Mouse (Mus musculus): Measurements from ENCODE around the gene Mrc2. TPM values are rescaled to one million over a fixed set of nuclear protein-coding genes. Genes with fewer than 3 reads are reported as not detected.

Mrc2 gene
- total and polyA plus RNA-seq, 2 experiments from 2014 or later, result 3.0 to 22.6 TPM

DNA sequence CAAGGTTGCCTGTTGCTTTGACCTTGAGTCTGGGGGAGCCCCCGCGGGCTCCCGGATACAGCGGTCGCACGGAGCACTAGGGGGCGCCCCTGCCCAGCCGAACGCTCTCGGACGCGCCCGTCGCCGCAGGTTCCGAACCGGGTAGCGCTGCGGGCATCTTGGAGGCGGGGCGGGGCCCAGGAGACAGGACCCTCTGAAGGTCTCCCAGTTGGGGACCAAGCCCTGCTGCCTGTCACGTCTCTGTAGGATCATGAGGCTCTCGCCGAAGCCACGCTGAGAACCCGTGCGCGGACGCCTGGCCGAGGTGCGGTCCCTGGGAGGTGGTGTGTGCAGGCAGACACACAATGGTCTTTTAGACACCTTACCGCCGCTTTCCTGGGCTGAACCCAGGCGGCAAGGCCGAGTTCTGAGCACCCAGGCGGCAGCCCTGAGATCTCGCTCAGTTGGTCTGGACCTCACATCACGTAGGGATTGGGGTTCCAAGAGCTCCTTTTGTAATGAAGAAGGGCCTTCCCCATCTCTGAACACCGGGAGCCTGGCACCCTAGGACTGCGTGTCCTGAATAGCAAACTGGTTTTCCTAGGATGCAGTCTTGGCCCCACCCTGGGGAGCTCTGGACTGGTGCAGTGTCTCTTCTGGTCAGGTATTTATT, 70.6 kb downstream of the Mrc2 start:
- Histone ChIP-seq H3K27me3 (ENCODE audit: control insufficient read depth, insufficient read depth, low read length) (no peaks in the 10 kb centered on the region), H3K4me1 (ENCODE audit: control insufficient read depth, insufficient read depth) (peaks cover 19% of the 10 kb centered on the region), H3K4me3 (ENCODE audit: low read depth, low read length) (peak overlapping the region; percentile 51), H3K9me3 (replicated peaks; ENCODE audit: control insufficient read depth, low read length) (no peaks in the 10 kb centered on the region), H3K9ac (replicated peaks; ENCODE audit: low read depth, low read length) (peak overlapping the region; percentile 37; the same call in 1 of the 2 replicates), H3K4me2 (ENCODE audit: low read depth, low read length) (peak overlapping the region; percentile 67), H3K36me3 (replicated peaks; ENCODE audit: control insufficient read depth, insufficient read depth, low read length) (no peaks in the 10 kb centered on the region), H3K27ac (ENCODE audit: low read depth) (peak overlapping the region; percentile 50; the same call in 1 of the 2 replicates)
- no peak for TF ChIP-seq EP300 (IDR thresholded peaks at IDR 0.05; ENCODE audit: low read depth)
- TF ChIP-seq CTCF (IDR thresholded peaks at IDR 0.05; ENCODE audit: low read depth), result peak; percentile 67
- DNase-seq (ENCODE audit: low spot score) (no peak), ATAC-seq (ENCODE audit: insufficient read depth, low read depth) (peak; percentile 79)
- WGBS, result 2% methylated on average over 40 of the region's 40 CpGs

DNA sequence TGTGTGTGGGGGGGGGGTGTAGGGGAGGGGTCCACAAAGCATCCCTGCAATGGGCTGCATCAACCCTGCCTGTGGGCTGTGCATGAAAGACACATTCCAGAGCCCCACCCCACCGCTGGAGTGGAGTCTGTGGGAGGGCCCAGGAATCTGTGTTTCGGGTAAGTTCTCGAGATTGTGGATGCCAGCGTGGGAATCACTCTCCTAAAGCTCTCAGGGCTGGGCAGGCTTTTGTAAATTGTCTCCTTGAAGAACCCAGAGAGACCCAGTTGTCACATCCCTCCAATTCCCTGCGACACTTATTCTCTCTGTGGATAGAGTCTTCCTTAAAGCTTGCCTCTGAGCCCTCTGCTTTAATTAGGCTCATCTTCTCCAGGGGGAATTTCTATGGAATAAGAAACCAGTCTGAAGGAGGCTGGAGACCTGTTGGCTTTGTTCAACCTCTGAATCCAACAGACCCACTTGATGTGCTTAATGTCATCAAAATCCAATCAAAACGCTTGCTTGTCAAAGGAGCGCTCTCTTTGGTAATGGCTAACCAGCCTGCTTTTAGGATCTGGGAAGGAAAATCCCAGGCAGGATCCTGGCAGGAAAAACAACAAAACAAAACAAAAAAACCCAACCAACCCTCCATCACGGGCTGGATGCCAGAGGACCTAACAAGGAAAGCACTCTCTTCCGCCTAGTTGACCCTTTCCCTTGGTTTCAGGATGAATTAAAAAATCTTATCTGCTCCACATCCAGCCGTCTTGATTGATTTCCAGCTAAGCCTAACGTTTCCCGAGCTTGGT, 71.3 kb downstream of the Mrc2 start:
- H3K36me3 ChIP-seq (replicated peaks; ENCODE audit: control insufficient read depth, insufficient read depth, low read length), result no peaks in the 10 kb centered on the region
- peak overlapping the region; percentile 51 for H3K4me3 ChIP-seq (ENCODE audit: low read depth, low read length)
- H3K27me3 ChIP-seq (ENCODE audit: control insufficient read depth, insufficient read depth, low read length), result no peaks in the 10 kb centered on the region
- peak overlapping the region; percentile 67 for H3K4me2 ChIP-seq (ENCODE audit: low read depth, low read length)
- H3K27ac ChIP-seq (ENCODE audit: low read depth), result peak overlapping the region; percentile 50
- TF ChIP-seq CTCF (IDR thresholded peaks at IDR 0.05; ENCODE audit: low read depth) (no peak), EP300 (IDR thresholded peaks at IDR 0.05; ENCODE audit: low read depth) (no peak)
- H3K9me3 ChIP-seq (replicated peaks; ENCODE audit: control insufficient read depth, low read length), result no peaks in the 10 kb centered on the region
- WGBS, result 41% methylated on average over 12 of the region's 12 CpGs
- DNase-seq (ENCODE audit: low spot score) (no peak), ATAC-seq (ENCODE audit: insufficient read depth, low read depth) (peak; percentile 16; the same call in 1 of the 2 replicates)
- H3K9ac ChIP-seq (replicated peaks; ENCODE audit: low read depth, low read length), result peak overlapping the region; percentile 37; the same call in 1 of the 2 replicates
- H3K4me1 ChIP-seq (ENCODE audit: control insufficient read depth, insufficient read depth), result peaks cover 19% of the 10 kb centered on the region

DNA sequence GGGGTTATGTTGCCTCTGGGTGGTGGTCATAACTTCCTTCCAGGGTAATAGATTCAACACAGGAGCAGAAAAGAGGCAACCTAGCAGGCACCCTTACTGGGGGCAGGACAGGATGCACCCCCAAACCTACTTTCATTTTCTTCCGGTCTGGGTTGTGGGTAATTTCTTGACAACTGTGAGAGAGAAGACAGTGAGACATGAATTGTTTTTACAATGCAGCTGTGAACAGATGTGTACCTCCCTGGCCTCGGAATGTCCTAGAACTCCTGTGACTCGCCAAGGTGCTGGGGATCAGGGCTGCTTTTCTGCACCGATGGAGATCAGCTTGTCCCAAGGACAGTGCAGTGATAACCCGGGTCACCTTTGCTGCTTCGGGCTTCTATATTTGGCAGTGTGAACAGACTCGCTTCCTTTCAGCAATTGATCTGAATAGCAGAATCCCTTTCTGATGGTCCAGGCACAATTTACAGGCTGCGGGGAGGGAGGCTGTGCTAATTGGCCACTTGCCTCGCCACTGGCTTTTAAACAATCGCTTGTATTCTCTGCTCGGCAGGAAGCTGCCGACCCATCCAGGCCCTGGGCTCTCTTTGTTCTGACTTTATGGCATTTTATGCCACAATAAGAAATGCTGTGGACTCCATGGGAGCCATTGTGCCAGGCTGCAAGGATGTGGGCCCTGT, 72.1 kb downstream of the Mrc2 start:
- WGBS, result 12% methylated on average over 12 of the region's 12 CpGs
- Histone ChIP-seq H3K4me3 (ENCODE audit: low read depth, low read length) (peak overlapping the region; percentile 13), H3K4me1 (ENCODE audit: control insufficient read depth, insufficient read depth) (peaks cover 19% of the 10 kb centered on the region), H3K4me2 (ENCODE audit: low read depth, low read length) (peak overlapping the region; percentile 67), H3K36me3 (replicated peaks; ENCODE audit: control insufficient read depth, insufficient read depth, low read length) (no peaks in the 10 kb centered on the region), H3K27me3 (ENCODE audit: control insufficient read depth, insufficient read depth, low read length) (no peaks in the 10 kb centered on the region), H3K9ac (replicated peaks; ENCODE audit: low read depth, low read length) (peak overlapping the region; percentile 24), H3K27ac (ENCODE audit: low read depth) (peak overlapping the region; percentile 50), H3K9me3 (replicated peaks; ENCODE audit: control insufficient read depth, low read length) (no peaks in the 10 kb centered on the region)
- ATAC-seq (ENCODE audit: insufficient read depth, low read depth) (no peak), DNase-seq (ENCODE audit: low spot score) (no peak)
- no peak for TF ChIP-seq EP300 (IDR thresholded peaks at IDR 0.05; ENCODE audit: low read depth)

DNA sequence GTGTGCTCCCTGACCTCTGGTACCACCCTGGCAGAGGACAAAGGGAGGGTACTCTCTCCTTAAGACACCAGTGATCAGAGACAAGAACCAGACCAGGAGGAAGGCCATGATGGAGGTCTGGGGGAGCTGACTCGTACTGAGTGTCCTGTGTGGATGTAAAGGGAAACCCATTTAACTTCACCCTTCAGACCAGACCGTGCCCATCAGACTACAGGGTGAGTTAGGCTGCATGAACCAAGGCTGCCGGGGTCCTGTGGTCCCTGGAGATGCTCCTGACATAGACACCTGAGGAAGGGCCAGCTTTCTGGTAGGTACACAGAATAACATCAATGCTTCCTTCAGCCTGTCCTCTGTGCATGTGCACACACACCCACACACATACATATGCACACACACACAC, 73.2 kb downstream of the Mrc2 start:
- Histone ChIP-seq H3K4me2 (ENCODE audit: low read depth, low read length) (no peak overlapping the region), H3K9me3 (replicated peaks; ENCODE audit: control insufficient read depth, low read length) (no peaks in the 10 kb centered on the region), H3K4me1 (ENCODE audit: control insufficient read depth, insufficient read depth) (peaks cover 19% of the 10 kb centered on the region), H3K27me3 (ENCODE audit: control insufficient read depth, insufficient read depth, low read length) (no peaks in the 10 kb centered on the region), H3K36me3 (replicated peaks; ENCODE audit: control insufficient read depth, insufficient read depth, low read length) (no peaks in the 10 kb centered on the region), H3K9ac (replicated peaks; ENCODE audit: low read depth, low read length) (no peak overlapping the region), H3K27ac (ENCODE audit: low read depth) (no peak overlapping the region), H3K4me3 (ENCODE audit: low read depth, low read length) (no peak overlapping the region)
- WGBS, result 66% methylated on average over 3 of the region's 3 CpGs
- no peak for DNase-seq (ENCODE audit: low spot score)
- no peak for ATAC-seq (ENCODE audit: insufficient read depth, low read depth)
- TF ChIP-seq EP300 (IDR thresholded peaks at IDR 0.05; ENCODE audit: low read depth), result no peak
- TF ChIP-seq CTCF (IDR thresholded peaks at IDR 0.05; ENCODE audit: low read depth), result no peak

DNA sequence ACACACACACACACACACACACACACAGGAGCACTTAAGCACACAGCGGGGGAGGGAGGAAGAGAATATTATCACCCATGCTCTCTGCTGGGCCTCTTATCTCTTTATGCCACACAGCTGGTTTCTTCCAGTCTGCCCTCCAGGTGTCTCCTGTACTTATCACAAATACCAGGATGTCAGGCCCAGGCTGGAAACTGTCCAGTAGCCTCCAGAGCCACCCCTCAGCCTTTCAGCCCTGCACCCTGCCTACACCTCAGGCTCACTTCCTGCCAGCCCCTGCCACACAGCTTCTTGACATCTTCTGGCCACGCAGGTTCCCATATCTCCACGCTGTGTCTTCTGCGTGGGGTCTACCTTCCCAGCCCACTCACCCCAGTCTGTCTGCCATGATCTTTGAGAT, 73.6 kb downstream of the Mrc2 start:
- Histone ChIP-seq H3K4me2 (ENCODE audit: low read depth, low read length) (no peak overlapping the region), H3K4me3 (ENCODE audit: low read depth, low read length) (no peak overlapping the region), H3K27ac (ENCODE audit: low read depth) (no peak overlapping the region), H3K27me3 (ENCODE audit: control insufficient read depth, insufficient read depth, low read length) (no peaks in the 10 kb centered on the region), H3K36me3 (replicated peaks; ENCODE audit: control insufficient read depth, insufficient read depth, low read length) (no peaks in the 10 kb centered on the region), H3K9ac (replicated peaks; ENCODE audit: low read depth, low read length) (no peak overlapping the region), H3K4me1 (ENCODE audit: control insufficient read depth, insufficient read depth) (peaks cover 19% of the 10 kb centered on the region), H3K9me3 (replicated peaks; ENCODE audit: control insufficient read depth, low read length) (no peaks in the 10 kb centered on the region)
- ATAC-seq (ENCODE audit: insufficient read depth, low read depth) (peak; percentile 35; the same call in 1 of the 2 replicates), DNase-seq (ENCODE audit: low spot score) (no peak)
- WGBS, result 28% methylated on average over 4 of the region's 4 CpGs
- no peak for TF ChIP-seq EP300 (IDR thresholded peaks at IDR 0.05; ENCODE audit: low read depth)
- TF ChIP-seq CTCF (IDR thresholded peaks at IDR 0.05; ENCODE audit: low read depth), result no peak
